ENCODE assay signal across 8 mouse cellular contexts in the genomic region with DNA sequence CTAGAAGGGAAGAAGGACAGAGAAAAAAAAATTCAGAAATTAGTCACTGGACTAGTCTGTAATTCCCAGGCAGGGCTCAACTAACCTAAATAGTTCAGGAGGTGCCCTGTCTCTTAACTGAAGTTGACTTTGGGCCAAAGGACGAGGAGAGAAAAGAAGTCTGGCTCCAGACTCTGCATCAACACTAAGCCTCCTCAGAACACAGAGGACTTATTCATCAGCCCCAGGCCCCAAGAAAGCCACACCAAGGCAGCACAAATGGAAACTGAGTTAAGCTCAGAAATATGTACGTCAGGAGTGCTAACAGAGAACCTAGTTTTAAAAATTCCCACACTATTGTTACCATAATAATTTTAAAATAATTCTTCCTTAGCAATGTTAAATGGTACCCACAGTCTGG. TPM values are rescaled to one million over a fixed set of nuclear protein-coding genes. Genes with fewer than 3 reads are reported as not detected.
A peak's percentile ranks its signal among the peaks of the same experiment; 100 is the strongest.
DNase-seq lines count a peak whose midpoint lies in the region; ATAC-seq and TF ChIP-seq lines count a peak whose summit lies in the region.

No protein-coding gene starts in this region.

- 32% methylated on average over 2 of the region's 2 CpGs for WGBS in heart, embryonic 15.5 days
- 11% methylated on average over 2 of the region's 2 CpGs for WGBS in midbrain, embryonic 10.5 days
- WGBS in thymus, adult 2 months, result 86% methylated on average over 2 of the region's 2 CpGs

- 0 out of 2 replicates have a peak overlapping the region, but pooled peaks have one; percentile 34 for H3K9ac ChIP-seq in heart, embryonic 15.5 days

- no peaks in the 10 kb centered on the region for H3K27me3 ChIP-seq in heart, embryonic 15.5 days
- no peaks in the 10 kb centered on the region for H3K27me3 ChIP-seq in midbrain, embryonic 10.5 days (ENCODE audit: low read depth, poor library complexity, severe bottlenecking)
- H3K27me3 ChIP-seq in thymus, adult 2 months (ENCODE audit: control insufficient read depth, insufficient read depth, low read length), result no peaks in the 10 kb centered on the region

- H3K9me3 ChIP-seq in heart, embryonic 15.5 days (replicated peaks), result no peaks in the 10 kb centered on the region
- no peaks in the 10 kb centered on the region for H3K9me3 ChIP-seq in midbrain, embryonic 10.5 days (replicated peaks)

- no peak for TF ChIP-seq CTCF in thymus, adult 2 months (IDR thresholded peaks at IDR 0.05; ENCODE audit: borderline replicate concordance, control insufficient read depth, extremely low read depth, insufficient read depth, low read length, poor library complexity)

- peaks cover 34% of the 10 kb centered on the region for H3K36me3 ChIP-seq in heart, embryonic 15.5 days
- H3K36me3 ChIP-seq in midbrain, embryonic 10.5 days, result peaks cover 44% of the 10 kb centered on the region
- H3K36me3 ChIP-seq in thymus, adult 2 months (ENCODE audit: control insufficient read depth, insufficient read depth, low read length), result peaks cover 33% of the 10 kb centered on the region

- peak overlapping the region; percentile 52 for H3K4me2 ChIP-seq in heart, embryonic 15.5 days

- H3K27ac ChIP-seq in heart, embryonic 15.5 days, result peak overlapping the region; percentile 78
- H3K27ac ChIP-seq in midbrain, embryonic 10.5 days (replicated peaks), result peak overlapping the region; percentile 92
- H3K27ac ChIP-seq in thymus, adult 2 months (ENCODE audit: control insufficient read depth, insufficient read depth, low read length), result no peak overlapping the region

- TF ChIP-seq POLR2A in thymus, adult 2 months (IDR thresholded peaks at IDR 0.05; ENCODE audit: control insufficient read depth, extremely low read depth, insufficient read depth, low read length, poor library complexity), result no peak

- H3K4me1 ChIP-seq in heart, embryonic 15.5 days (replicated peaks), result peaks cover 23% of the 10 kb centered on the region
- peaks cover 51% of the 10 kb centered on the region for H3K4me1 ChIP-seq in midbrain, embryonic 10.5 days
- peaks cover 7% of the 10 kb centered on the region for H3K4me1 ChIP-seq in thymus, adult 2 months (replicated peaks; ENCODE audit: control insufficient read depth, insufficient read depth, low read length)

- no peak for ATAC-seq in heart, embryonic 15.5 days (replicated peaks; ENCODE audit: insufficient number of reproducible peaks, insufficient read depth, low FRiP score, low read depth)

- H3K4me3 ChIP-seq in heart, embryonic 15.5 days, result peak overlapping the region; percentile 30
- H3K4me3 ChIP-seq in midbrain, embryonic 10.5 days, result peak overlapping the region; percentile 51
- no peak overlapping the region for H3K4me3 ChIP-seq in thymus, adult 2 months (ENCODE audit: control insufficient read depth, insufficient read depth, low read length)

- peak; percentile 81 for DNase-seq in heart, adult 11 months
- DNase-seq in heart, adult 8-10 months (ENCODE audit: low spot score), result no peak
- peak; percentile 65 for DNase-seq in Muller cell, postnatal 12 days (ENCODE audit: inconsistent ontology term)
- no peak for DNase-seq in midbrain, embryonic 10.5 days (ENCODE audit: low spot score)
- DNase-seq in left cerebral cortex, postnatal 36 days (ENCODE audit: low spot score in 2 of 2), result no peak
- no peak for DNase-seq in spleen, adult 18-20 months
- DNase-seq in thymus, adult 2 months, result no peak

- intact Hi-C loops in left cerebral cortex, postnatal 36 days (cut with DNase I), result no loop called here

RNA-seq across cellular contexts. Expression of gene Cbx5, which starts 25.5 kb away (rescaled TPM):
- total RNA-seq in heart, adult 8-10 months (2022), result 10 to 100 TPM; 52.4 to 59.1 (median 57.0) TPM
- 80.0 and 84.2 TPM in 2 replicates for polyA plus RNA-seq in heart, embryonic 15.5 days (2015; fragmentation: Nextera tagmentation; extraction: Ambion mirVana)
- 194 and 206 TPM in 2 replicates for polyA plus RNA-seq in midbrain, embryonic 10.5 days (2016; fragmentation: Nextera tagmentation; extraction: Ambion mirVana)
- total RNA-seq in left cerebral cortex, postnatal 36 days (2021), result 100 to 1,000 TPM; 158 to 174 TPM
- 34.2 and 37.0 TPM in 2 replicates for polyA plus RNA-seq in thymus, adult 2 months (2012; rRNA removed)

RNA-seq across cellular contexts. Expression of gene Hnrnpa1, which starts 26.1 kb away (rescaled TPM):
- total RNA-seq in heart, adult 8-10 months (2022), result 100 to 1,000 TPM; 134 to 164 (median 150) TPM
- polyA plus RNA-seq in heart, embryonic 15.5 days (2015; fragmentation: Nextera tagmentation; extraction: Ambion mirVana), result 367 and 376 TPM in 2 replicates
- polyA plus RNA-seq in midbrain, embryonic 10.5 days (2016; fragmentation: Nextera tagmentation; extraction: Ambion mirVana), result 1,542 and 1,692 TPM in 2 replicates
- total RNA-seq in left cerebral cortex, postnatal 36 days (2021), result 100 to 1,000 TPM; 199 to 232 TPM
- 155 and 178 TPM in 2 replicates for polyA plus RNA-seq in thymus, adult 2 months (2012; rRNA removed)

RNA-seq across cellular contexts. Expression of gene Nfe2, which starts 44.1 kb away (rescaled TPM):
- 1 to 10 TPM in 2 of 4 experiments, under 1 TPM in 2; 0.31 to 2.6 (median 0.88) TPM for total RNA-seq in heart, adult 8-10 months (2022)
- 1.9 and 5.0 TPM in 2 replicates for polyA plus RNA-seq in heart, embryonic 15.5 days (2015; fragmentation: Nextera tagmentation; extraction: Ambion mirVana)
- polyA plus RNA-seq in midbrain, embryonic 10.5 days (2016; fragmentation: Nextera tagmentation; extraction: Ambion mirVana), result 5.6 and 6.4 TPM in 2 replicates
- total RNA-seq in left cerebral cortex, postnatal 36 days (2021), result not detected
- polyA plus RNA-seq in thymus, adult 2 months (2012; rRNA removed), result 4.9 and 7.3 TPM in 2 replicates

RNA-seq across cellular contexts. Expression of gene Smug1, which starts 47.3 kb away (rescaled TPM):
- total RNA-seq in heart, adult 8-10 months (2022), result 10 to 100 TPM; 10.4 to 16.8 (median 15.2) TPM
- polyA plus RNA-seq in heart, embryonic 15.5 days (2015; fragmentation: Nextera tagmentation; extraction: Ambion mirVana), result 14.1 and 16.8 TPM in 2 replicates
- 24.6 and 26.4 TPM in 2 replicates for polyA plus RNA-seq in midbrain, embryonic 10.5 days (2016; fragmentation: Nextera tagmentation; extraction: Ambion mirVana)
- total RNA-seq in left cerebral cortex, postnatal 36 days (2021), result 10 to 100 TPM; 18.3 to 20.0 TPM
- polyA plus RNA-seq in thymus, adult 2 months (2012; rRNA removed), result 24.2 and 25.1 TPM in 2 replicates

RNA-seq across cellular contexts. Expression of gene Copz1, which starts 58.4 kb away (rescaled TPM):
- total RNA-seq in heart, adult 8-10 months (2022), result 10 to 100 TPM; 48.9 to 55.0 (median 49.4) TPM
- 145 and 168 TPM in 2 replicates for polyA plus RNA-seq in heart, embryonic 15.5 days (2015; fragmentation: Nextera tagmentation; extraction: Ambion mirVana)
- polyA plus RNA-seq in midbrain, embryonic 10.5 days (2016; fragmentation: Nextera tagmentation; extraction: Ambion mirVana), result 288 and 291 TPM in 2 replicates
- 10 to 100 TPM; 87.8 to 95.9 TPM for total RNA-seq in left cerebral cortex, postnatal 36 days (2021)
- 106 and 124 TPM in 2 replicates for polyA plus RNA-seq in thymus, adult 2 months (2012; rRNA removed)

Comparison
In these comparisons a context has a peak if more than half of its experiments do, and no peak if none do; other contexts are left out.
1. DNase-seq: peak in heart, adult 11 months (single experiment) and Muller cell, postnatal 12 days (single experiment); none in heart, adult 8-10 months (single experiment), midbrain, embryonic 10.5 days (single experiment), left cerebral cortex, postnatal 36 days (0 of 2), spleen, adult 18-20 months (0 of 2) and thymus, adult 2 months (single experiment).